Mouse (Mus musculus): ENCODE measurements around the gene Emp1.

The Emp1 gene

GRCm38 (mm10) chr6:135364041-135364745 lies 1.8 kb downstream of the Emp1 start:
- DNase-seq = peak; percentile 34

GRCm38 (mm10) chr6:135364891-135365301 lies 2.6 kb downstream of the Emp1 start:
- peak; percentile 85 for DNase-seq

GRCm38 (mm10) chr6:135365614-135366013 lies 3.3 kb downstream of the Emp1 start:
- DNase-seq = no peak

GRCm38 (mm10) chr6:135368230-135368629 lies 5.9 kb downstream of the Emp1 start:
- DNase-seq = no peak

- peak; percentile 31 for DNase-seq
Observed at GRCm38 (mm10) chr6:135369551-135369968, 7.2 kb downstream of the Emp1 start.

GRCm38 (mm10) chr6:135370954-135371353 lies 8.6 kb downstream of the Emp1 start:
- no peak for DNase-seq

GRCm38 (mm10) chr6:135373357-135373756 lies 11.0 kb downstream of the Emp1 start:
- no peak for DNase-seq

- no peak for DNase-seq
Observed at GRCm38 (mm10) chr6:135375818-135376217, 13.5 kb downstream of the Emp1 start.

GRCm38 (mm10) chr6:135376248-135376647 lies 13.9 kb downstream of the Emp1 start:
- DNase-seq = no peak

GRCm38 (mm10) chr6:135377583-135378319 lies 15.4 kb downstream of the Emp1 start:
- DNase-seq = peak; percentile 39

- no peak for DNase-seq
Observed at GRCm38 (mm10) chr6:135383919-135384318, 21.6 kb downstream of the Emp1 start.

- peak; percentile 56 for DNase-seq
Observed at GRCm38 (mm10) chr6:135385738-135386459, 23.6 kb downstream of the Emp1 start.

GRCm38 (mm10) chr6:135387653-135388052 lies 25.3 kb downstream of the Emp1 start:
- DNase-seq = no peak

- no peak for DNase-seq
Observed at GRCm38 (mm10) chr6:135388711-135389110, 26.4 kb downstream of the Emp1 start.

- no peak for DNase-seq
Observed at GRCm38 (mm10) chr6:135390398-135390797, 28.1 kb downstream of the Emp1 start.

GRCm38 (mm10) chr6:135395375-135395774 lies 33.0 kb downstream of the Emp1 start:
- no peak for DNase-seq

- no peak for DNase-seq
Observed at GRCm38 (mm10) chr6:135397089-135397488, 34.7 kb downstream of the Emp1 start.

GRCm38 (mm10) chr6:135397788-135398187 lies 35.4 kb downstream of the Emp1 start:
- DNase-seq = no peak

- no peak for DNase-seq
Observed at GRCm38 (mm10) chr6:135398801-135399200, 36.5 kb downstream of the Emp1 start.

GRCm38 (mm10) chr6:135400306-135400705 lies 38.0 kb downstream of the Emp1 start:
- peak; percentile 35 for DNase-seq

GRCm38 (mm10) chr6:135405093-135405492 lies 42.7 kb downstream of the Emp1 start:
- DNase-seq = no peak

- DNase-seq = no peak
Observed at GRCm38 (mm10) chr6:135407323-135407722, 45.0 kb downstream of the Emp1 start.

GRCm38 (mm10) chr6:135411712-135412319 lies 49.5 kb downstream of the Emp1 start:
- DNase-seq = no peak

Data from kidney, adult 11 months (tissue).